Mouse (Mus musculus) lung, adult 2 months (tissue): Measurements from ENCODE around the gene Gm21897. TPM values are rescaled to one million over a fixed set of nuclear protein-coding genes. Genes with fewer than 3 reads are reported as not detected.

ENCODE experiments used
- DNase-seq: peaks from one replicate; pipeline ENCODE4 v3.0.0; 2022
- H3K4me1 ChIP-seq: fragments of 200-500 bp; 2 replicates; pipeline ENCODE4 v1.6.1; 2011; ENCODE audit warnings: low read length; ENCODE audit not compliant: control insufficient read depth, insufficient read depth
- H3K4me3 ChIP-seq: fragments of 200-500 bp; replicated peaks from 2 replicates; pipeline ENCODE3; 2011; ENCODE audit warnings: low read depth, mild to moderate bottlenecking, control low read depth, low read length; ENCODE audit errors: extremely low read depth
- CTCF ChIP-seq: fragments of 200-500 bp; IDR thresholded peaks from 2 replicates; pipeline ENCODE4 v1.5.1; 2011; ENCODE audit warnings: mild to moderate bottlenecking, low read length, control low read depth; ENCODE audit not compliant: insufficient read depth
- POLR2A ChIP-seq: fragments of 200-500 bp; IDR thresholded peaks from 2 replicates; pipeline ENCODE4 v1.6.1; 2011; ENCODE audit warnings: low read depth, mild to moderate bottlenecking, control low read depth, low read length, borderline replicate concordance; ENCODE audit errors: extremely low read depth
- WGBS: fragments of 180-500 bp; shearing (Covaris S2); methylation state at CpG from one replicate; pipeline ENCODE4 v1.1.7; 2018; 5-methylcytosine and 5-hydroxymethylcytosine counted together
- polyA plus RNA-seq: library from polyadenylated mRNA; depleted of rRNA; stranded (reverse); fragments of >200 nt; gene quantifications from 2 replicates; pipeline ENCODE4 v1.2.3, GENCODE M21; 2012

Gene Gm21897
- polyA plus RNA-seq, 1 experiment: not detected

GRCm38 (mm10) chr16:15351301-15351700 lies 34.0 kb downstream of the Gm21897 start:
- TF ChIP-seq CTCF (no peak), POLR2A (no peak)
- 57% methylated on average over 1 of the region's 1 CpGs for WGBS
- Histone ChIP-seq H3K4me1 (no peaks in the 10 kb centered on the region), H3K4me3 (no peak overlapping the region)
- no peak for DNase-seq

GRCm38 (mm10) chr16:15352320-15352719 lies 35.1 kb downstream of the Gm21897 start:
- TF ChIP-seq POLR2A (no peak), CTCF (peak; percentile 43; the same call in 1 of the 2 replicates)
- Histone ChIP-seq H3K4me1 (no peaks in the 10 kb centered on the region), H3K4me3 (no peak overlapping the region)
- WGBS: 59% methylated on average over 2 of the region's 2 CpGs
- no peak for DNase-seq

GRCm38 (mm10) chr16:15354901-15355300 lies 37.6 kb downstream of the Gm21897 start:
- TF ChIP-seq POLR2A: no peak
- TF ChIP-seq CTCF: no peak
- no peak overlapping the region for H3K4me3 ChIP-seq
- WGBS: 30% methylated on average over 2 of the region's 2 CpGs
- DNase-seq: no peak
- peaks cover 2% of the 10 kb centered on the region; the same call in 1 of the 2 replicates for H3K4me1 ChIP-seq

GRCm38 (mm10) chr16:15355339-15355738 lies 38.1 kb downstream of the Gm21897 start:
- DNase-seq: no peak
- TF ChIP-seq CTCF (no peak), POLR2A (no peak)
- WGBS: 64% methylated on average over 1 of the region's 1 CpGs
- Histone ChIP-seq H3K4me1 (peaks cover 2% of the 10 kb centered on the region; the same call in 1 of the 2 replicates), H3K4me3 (no peak overlapping the region)

- Histone ChIP-seq H3K4me3 (no peak overlapping the region), H3K4me1 (peaks cover 2% of the 10 kb centered on the region; the same call in 1 of the 2 replicates)
- no peak for TF ChIP-seq CTCF
- no peak for TF ChIP-seq POLR2A
- DNase-seq: no peak
Observed at GRCm38 (mm10) chr16:15357766-15358165, 40.5 kb downstream of the Gm21897 start.

GRCm38 (mm10) chr16:15359110-15359782 lies 42.0 kb downstream of the Gm21897 start:
- no peak for TF ChIP-seq CTCF
- TF ChIP-seq POLR2A: no peak
- DNase-seq: no peak
- WGBS: 60% methylated on average over 3 of the region's 3 CpGs
- no peak overlapping the region for H3K4me3 ChIP-seq
- peaks cover 2% of the 10 kb centered on the region; the same call in 1 of the 2 replicates for H3K4me1 ChIP-seq

GRCm38 (mm10) chr16:15360825-15361224 lies 43.6 kb downstream of the Gm21897 start:
- DNase-seq: no peak
- Histone ChIP-seq H3K4me3 (no peak overlapping the region), H3K4me1 (peaks cover 2% of the 10 kb centered on the region; the same call in 1 of the 2 replicates)
- no peak for TF ChIP-seq POLR2A
- TF ChIP-seq CTCF: no peak
